Mouse (Mus musculus) intestine, embryonic 16.5 days (tissue): Measurements from ENCODE around the gene Slc16a5. TPM values are rescaled to one million over a fixed set of nuclear protein-coding genes. Genes with fewer than 3 reads are reported as not detected.

Experiments used
- ATAC-seq: fragments of 200-750 bp; cut with Nextera tagmentation; 2 replicates; pipeline ENCODE4 v1.8.0; 2017; ENCODE audit warnings: moderate TSS enrichment, moderate library complexity
- H3K27ac ChIP-seq: fragments of 300-500 bp; sonication (generic); 2 replicates; pipeline ENCODE4 v1.5.1; 2014; ENCODE audit warnings: mild to moderate bottlenecking, low read length
- H3K27me3 ChIP-seq: fragments of 300-500 bp; sonication (generic); replicated peaks from 2 replicates; pipeline ENCODE4 v1.6.1; 2014; ENCODE audit warnings: low read length, control low read depth, mixed read lengths; ENCODE audit not compliant: control insufficient read depth, insufficient read depth
- H3K36me3 ChIP-seq: fragments of 300-500 bp; sonication (generic); 2 replicates; pipeline ENCODE4 v1.6.1; 2014; ENCODE audit warnings: low read length, control low read depth; ENCODE audit not compliant: control insufficient read depth, insufficient read depth
- H3K4me1 ChIP-seq: fragments of 300-500 bp; sonication (generic); 2 replicates; pipeline ENCODE4 v1.6.1; 2014; ENCODE audit warnings: low read length, control low read depth, mixed read lengths; ENCODE audit not compliant: control insufficient read depth, insufficient read depth
- H3K4me2 ChIP-seq: fragments of 300-500 bp; sonication (generic); 2 replicates; pipeline ENCODE4 v1.6.1; 2014; ENCODE audit warnings: low read depth, low read length, control low read depth
- H3K4me3 ChIP-seq: fragments of 300-500 bp; sonication (generic); 2 replicates; pipeline ENCODE4 v1.5.1; 2014; ENCODE audit warnings: mild to moderate bottlenecking, low read length
- H3K9ac ChIP-seq: fragments of 300-500 bp; sonication (generic); 2 replicates; pipeline ENCODE4 v1.6.1; 2014; ENCODE audit warnings: low read depth, low read length
- H3K9me3 ChIP-seq: fragments of 300-500 bp; sonication (generic); 2 replicates; pipeline ENCODE4 v1.6.1; 2016; ENCODE audit warnings: low read length, control low read depth; ENCODE audit not compliant: control insufficient read depth
- WGBS: fragments of 180-500 bp; shearing (Covaris S2); extraction: QIAGEN DNeasy Blood & Tissue Kit; methylation state at CpG from one replicate; pipeline ENCODE4 v1.1.7; 2014; 5-methylcytosine and 5-hydroxymethylcytosine counted together
- polyA plus RNA-seq: library from polyadenylated mRNA; unstranded; fragments of >200 nt; fragmentation: Nextera tagmentation; extraction: Ambion mirVana; gene quantifications from 2 replicates; pipeline ENCODE4 v1.2.1, GENCODE M21; 2015

The Slc16a5 gene
- polyA plus RNA-seq, 1 experiment from 2014 or later, result 3.1 TPM

DNA sequence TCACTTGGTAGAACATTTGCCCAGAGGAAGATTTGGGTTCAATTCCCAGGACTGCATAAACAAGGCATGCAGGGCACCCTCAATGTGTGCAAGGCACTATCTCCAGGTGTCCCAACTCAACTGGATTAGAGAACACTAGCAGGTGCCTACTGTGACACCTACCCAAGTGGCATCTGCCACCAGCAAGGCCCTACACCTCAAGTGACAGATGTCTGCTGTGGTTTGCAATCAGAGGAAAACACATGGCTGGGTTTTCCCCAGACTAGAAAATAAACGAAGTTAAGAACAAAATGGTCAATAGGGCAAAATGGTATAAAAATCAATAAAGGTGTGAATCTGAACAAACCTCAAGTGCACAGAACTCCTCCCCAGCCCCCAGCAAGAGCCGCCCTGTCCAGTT is 45.8 kb downstream of the Slc16a5 start:
- H3K4me1 ChIP-seq, result peaks cover 46% of the 10 kb centered on the region
- H3K27ac ChIP-seq, result peak overlapping the region; percentile 10; the same call in 1 of the 2 replicates
- H3K4me2 ChIP-seq, result no peak overlapping the region
- no peak overlapping the region for H3K9ac ChIP-seq
- H3K36me3 ChIP-seq, result no peaks in the 10 kb centered on the region
- H3K9me3 ChIP-seq, result no peaks in the 10 kb centered on the region
- no peak for ATAC-seq
- 70% methylated on average over 2 of the region's 2 CpGs for WGBS
- H3K4me3 ChIP-seq, result no peak overlapping the region
- H3K27me3 ChIP-seq, result no peaks in the 10 kb centered on the region

DNA sequence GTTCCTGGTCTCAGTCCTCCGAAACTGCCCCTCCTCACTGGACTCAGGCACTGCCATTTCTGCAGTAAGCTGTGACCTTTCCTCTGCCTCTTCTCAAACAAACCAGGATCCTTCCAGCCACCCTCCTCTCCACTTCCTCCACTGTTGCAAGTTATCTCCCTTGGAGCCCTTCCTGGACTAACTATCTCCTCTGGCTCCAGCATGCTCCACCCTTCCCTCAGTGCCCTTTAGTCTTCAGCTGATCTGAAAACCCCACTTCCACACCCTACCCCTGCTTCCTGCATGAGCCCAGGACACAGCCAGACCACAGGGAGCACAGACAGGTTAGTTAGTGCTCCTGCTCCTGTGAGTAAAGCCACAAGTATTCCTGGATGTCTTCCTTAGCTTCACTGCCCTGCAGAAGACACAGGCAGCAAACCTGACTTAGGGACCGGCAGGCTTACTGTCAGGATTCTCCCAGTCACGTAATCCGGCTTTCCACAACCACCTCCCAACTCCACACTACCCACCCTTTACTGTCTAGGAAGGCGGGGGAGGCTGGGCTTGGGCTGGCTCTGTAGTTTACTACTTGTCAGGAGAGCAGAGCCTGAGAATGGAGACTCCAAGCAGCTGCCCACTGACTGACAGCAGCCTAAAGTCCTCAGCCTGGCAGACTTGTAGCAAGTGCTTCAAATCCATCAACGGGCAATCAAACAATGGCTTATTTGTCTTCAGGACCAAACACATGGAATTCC is 47.7 kb downstream of the Slc16a5 start:
- peaks cover 46% of the 10 kb centered on the region for H3K4me1 ChIP-seq
- no peaks in the 10 kb centered on the region for H3K27me3 ChIP-seq
- peak overlapping the region; percentile 92 for H3K27ac ChIP-seq
- 28% methylated on average over 6 of the region's 6 CpGs for WGBS
- ATAC-seq, result peak; percentile 69
- H3K9ac ChIP-seq, result peak overlapping the region; percentile 98
- no peaks in the 10 kb centered on the region for H3K9me3 ChIP-seq
- no peaks in the 10 kb centered on the region for H3K36me3 ChIP-seq
- H3K4me3 ChIP-seq, result peak overlapping the region; percentile 30
- peak overlapping the region; percentile 52 for H3K4me2 ChIP-seq

DNA sequence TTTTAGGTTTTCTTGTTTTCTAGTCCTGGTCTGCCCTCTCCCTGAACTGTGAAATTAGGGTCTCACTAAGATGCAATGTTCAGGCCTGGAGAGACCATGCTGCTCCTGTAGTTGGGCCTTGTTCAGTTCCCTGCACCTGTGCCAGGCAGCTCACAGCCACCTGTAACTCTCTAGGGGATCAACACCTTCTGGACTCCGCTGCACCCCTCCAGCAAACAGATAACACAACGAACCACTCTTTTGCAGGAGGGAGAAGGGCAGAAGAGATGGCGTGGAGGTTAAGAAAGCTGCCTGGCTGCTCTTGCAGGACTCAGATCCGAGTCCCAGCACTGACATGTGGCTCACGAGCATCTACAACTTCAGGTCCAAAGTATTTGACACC is 48.2 kb downstream of the Slc16a5 start:
- peak overlapping the region; percentile 92 for H3K27ac ChIP-seq

DNA sequence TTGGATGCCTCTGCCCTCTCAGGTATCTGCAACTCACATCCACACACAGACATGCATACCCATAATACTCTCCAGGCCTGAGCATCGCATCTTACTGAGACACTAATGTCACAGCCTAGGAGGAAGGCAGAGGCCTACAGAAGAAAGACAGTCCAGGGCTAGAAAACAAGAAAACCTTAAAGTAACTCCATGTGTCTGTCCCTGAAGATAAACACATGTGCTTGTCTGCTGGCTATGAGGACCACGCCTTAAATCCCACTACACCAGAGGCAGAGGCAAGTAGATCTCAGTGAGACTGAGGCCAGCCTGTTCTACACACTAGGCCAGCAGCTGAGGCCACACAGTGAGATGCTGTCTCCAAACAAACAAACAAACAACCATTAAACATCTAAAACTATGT is 48.8 kb downstream of the Slc16a5 start:
- H3K27me3 ChIP-seq, result no peaks in the 10 kb centered on the region
- WGBS, result 44% methylated on average over 2 of the region's 2 CpGs
- peak overlapping the region; percentile 16; the same call in 1 of the 2 replicates for H3K27ac ChIP-seq
- H3K9me3 ChIP-seq, result no peaks in the 10 kb centered on the region
- no peak for ATAC-seq
- no peaks in the 10 kb centered on the region for H3K36me3 ChIP-seq
- peak overlapping the region; percentile 52 for H3K4me2 ChIP-seq
- peaks cover 43% of the 10 kb centered on the region for H3K4me1 ChIP-seq
- peak overlapping the region; percentile 98 for H3K4me3 ChIP-seq
- peak overlapping the region; percentile 98 for H3K9ac ChIP-seq

More for the DNA sequence above, 48.2 kb downstream of the Slc16a5 start:
- no peak for ATAC-seq
- Histone ChIP-seq H3K4me3 (peak overlapping the region; percentile 30; the same call in 1 of the 2 replicates), H3K36me3 (no peaks in the 10 kb centered on the region), H3K9ac (peak overlapping the region; percentile 98), H3K4me2 (peak overlapping the region; percentile 52), H3K4me1 (peaks cover 46% of the 10 kb centered on the region), H3K27me3 (no peaks in the 10 kb centered on the region), H3K9me3 (no peaks in the 10 kb centered on the region)
- 44% methylated on average over 5 of the region's 5 CpGs for WGBS

DNA sequence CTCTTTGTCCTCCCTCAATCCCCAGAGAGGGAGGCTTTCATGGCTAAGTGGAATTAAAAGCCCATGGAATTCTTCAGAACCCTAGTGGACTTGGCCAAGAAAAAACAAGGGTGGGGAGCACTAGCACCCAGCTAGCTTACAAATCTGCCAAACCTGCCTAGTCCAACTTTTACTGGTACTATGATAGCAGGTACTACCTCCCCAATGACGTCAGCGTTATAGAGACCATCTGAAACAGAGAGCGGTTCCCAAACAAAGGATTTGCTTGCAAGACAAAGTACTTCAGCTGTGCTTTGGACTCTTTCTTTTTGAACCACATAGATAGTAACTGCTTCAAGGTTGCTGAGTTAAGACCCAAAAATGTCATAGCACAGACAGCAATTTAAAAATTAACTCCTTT is 49.7 kb downstream of the Slc16a5 start:
- peak overlapping the region; percentile 98 for H3K4me3 ChIP-seq
- H3K27me3 ChIP-seq, result no peaks in the 10 kb centered on the region
- H3K9me3 ChIP-seq, result no peaks in the 10 kb centered on the region
- H3K36me3 ChIP-seq, result no peaks in the 10 kb centered on the region
- peaks cover 43% of the 10 kb centered on the region for H3K4me1 ChIP-seq
- peak overlapping the region; percentile 52 for H3K4me2 ChIP-seq
- WGBS, result 30% methylated on average over 3 of the region's 3 CpGs
- no peak for ATAC-seq
- H3K27ac ChIP-seq, result peak overlapping the region; percentile 8
- peak overlapping the region; percentile 98 for H3K9ac ChIP-seq

DNA sequence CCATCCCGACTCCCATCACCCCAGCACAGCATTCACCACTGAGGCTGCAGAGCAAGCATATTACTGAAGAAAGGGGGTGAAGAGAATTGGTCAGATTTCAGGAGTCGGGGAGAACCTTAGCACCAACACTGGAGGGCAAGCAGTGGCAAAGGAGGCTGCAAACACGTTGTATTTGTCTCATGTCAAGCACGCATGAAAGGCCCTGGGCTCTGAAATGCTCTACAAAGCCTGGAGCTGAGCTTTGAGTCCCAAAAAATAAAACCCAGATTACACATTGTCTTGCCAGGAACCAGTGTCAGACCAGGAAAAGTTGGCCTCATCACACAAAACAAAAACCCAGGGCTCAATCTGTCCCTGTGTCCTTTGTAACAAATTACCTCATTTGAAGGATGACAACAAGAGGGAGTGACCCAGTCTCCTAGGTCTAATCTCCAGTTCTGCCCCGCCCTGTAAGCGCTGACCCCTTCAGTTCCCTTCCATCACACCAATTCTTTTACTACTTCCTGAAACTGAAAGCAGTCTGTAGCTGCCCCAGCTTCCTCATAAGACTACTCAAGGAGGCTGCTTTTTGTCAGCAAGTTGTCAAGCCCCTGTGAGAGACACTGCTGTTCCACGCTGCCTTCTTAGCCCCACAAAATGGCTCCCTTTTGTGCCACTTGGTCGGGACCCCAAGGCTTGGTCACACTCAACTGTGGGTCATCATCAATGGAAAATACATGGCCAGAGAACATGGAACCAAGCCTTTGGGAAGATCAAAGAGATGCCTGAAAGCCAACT is 50.3 kb downstream of the Slc16a5 start:
- peak; percentile 10; the same call in 1 of the 2 replicates for ATAC-seq

DNA sequence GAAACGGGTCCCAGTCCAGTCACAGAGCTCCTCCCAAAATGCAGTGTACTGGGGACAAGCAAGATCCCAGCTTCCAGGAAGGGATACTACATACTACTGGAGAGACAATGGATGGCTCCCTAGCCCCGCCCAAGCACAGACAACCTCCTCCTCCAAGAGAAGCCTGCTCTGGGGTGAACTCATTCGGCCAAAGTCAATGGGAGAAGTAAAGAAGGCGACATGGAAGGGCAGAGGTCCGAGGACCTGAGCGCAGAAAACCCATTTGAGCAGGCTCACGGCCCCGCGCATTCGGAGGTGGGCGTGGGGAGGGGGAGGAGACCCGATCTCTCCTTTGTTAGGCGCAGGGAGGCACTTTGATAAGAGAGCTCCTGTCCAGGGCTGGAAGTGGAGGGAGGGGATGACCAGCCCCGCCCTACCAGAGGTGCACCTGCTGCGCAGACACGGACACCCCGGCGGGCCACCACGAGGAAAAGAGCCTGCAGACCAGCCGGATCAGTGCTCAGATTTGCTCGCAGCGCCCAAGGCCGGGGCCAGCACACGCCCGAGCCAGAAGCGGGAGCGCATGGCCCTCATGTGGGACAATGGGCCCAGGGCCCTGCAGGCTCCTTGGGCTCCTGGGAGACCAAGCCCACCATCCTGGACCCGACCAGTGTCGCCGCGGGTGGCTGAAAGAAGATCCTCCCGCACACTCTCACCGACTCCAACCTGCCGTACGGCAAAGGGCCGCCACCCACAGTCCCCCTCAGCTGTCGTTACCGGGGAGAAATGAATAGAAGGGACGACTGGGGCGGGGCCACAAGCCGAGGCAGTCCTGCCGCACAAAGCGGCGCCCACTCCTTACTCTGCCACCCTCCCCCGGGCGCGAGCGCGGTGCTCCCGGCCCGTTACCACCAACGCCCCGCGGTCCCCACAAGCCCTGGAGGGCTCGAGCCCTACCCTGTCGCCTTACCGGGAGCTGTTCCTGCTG is 51.3 kb downstream of the Slc16a5 start:
- Histone ChIP-seq H3K9me3 (no peaks in the 10 kb centered on the region), H3K4me3 (peak overlapping the region; percentile 98), H3K4me2 (peak overlapping the region; percentile 52), H3K36me3 (no peaks in the 10 kb centered on the region), H3K4me1 (peaks cover 36% of the 10 kb centered on the region), H3K9ac (peak overlapping the region; percentile 98), H3K27ac (peak overlapping the region; percentile 85), H3K27me3 (no peaks in the 10 kb centered on the region)
- under 1% methylated on average over 57 of the region's 57 CpGs for WGBS
- ATAC-seq, result peak; percentile 70

More for the DNA sequence above, 50.3 kb downstream of the Slc16a5 start:
- Histone ChIP-seq H3K36me3 (no peaks in the 10 kb centered on the region), H3K4me2 (peak overlapping the region; percentile 52), H3K27me3 (no peaks in the 10 kb centered on the region), H3K27ac (peak overlapping the region; percentile 85), H3K4me3 (peak overlapping the region; percentile 98), H3K9me3 (no peaks in the 10 kb centered on the region), H3K4me1 (peaks cover 42% of the 10 kb centered on the region), H3K9ac (peak overlapping the region; percentile 98)
- WGBS, result 14% methylated on average over 8 of the region's 8 CpGs

DNA sequence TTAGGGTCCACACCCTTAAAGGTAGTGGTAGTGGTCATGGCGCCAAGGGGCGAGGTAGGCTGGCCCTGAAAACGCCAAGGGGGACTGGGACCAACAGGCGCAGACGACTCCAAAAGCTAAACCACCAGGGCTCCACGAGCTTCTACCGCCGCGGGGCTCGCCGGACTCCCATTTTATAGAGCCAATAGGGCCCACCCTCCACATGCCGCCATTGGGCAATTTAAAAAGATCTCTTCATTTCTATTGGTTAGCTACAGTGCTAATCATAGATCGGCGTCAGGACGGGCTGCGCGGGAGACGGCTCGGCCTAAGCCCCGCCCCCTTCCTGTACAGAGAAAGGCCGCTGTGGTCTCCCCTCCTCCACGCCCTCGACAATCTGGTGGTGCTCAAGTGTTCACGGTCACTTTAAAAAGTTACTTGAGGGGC is 52.0 kb downstream of the Slc16a5 start, which contains the start of gene Jpt1:
Jpt1 (minus strand) TSS at position 150 of the 426 bp plus-strand sequence.
- H3K4me3 ChIP-seq, result peak within 1 kb of the TSS; percentile 98
- peak within 1 kb of the TSS; percentile 85 for H3K27ac ChIP-seq
- H3K27me3 ChIP-seq, result no peaks in the 10 kb centered on the region
- WGBS, result under 1% methylated on average over 24 of the region's 24 CpGs
- H3K4me1 ChIP-seq, result peaks cover 31% of the 10 kb centered on the region
- peak; percentile 92 for ATAC-seq
- peak within 1 kb of the TSS; percentile 98 for H3K9ac ChIP-seq
- H3K9me3 ChIP-seq, result no peaks in the 10 kb centered on the region
- peak within 1 kb of the TSS; percentile 52 for H3K4me2 ChIP-seq
- H3K36me3 ChIP-seq, result no peaks in the 10 kb centered on the region
